Mouse (Mus musculus) MEL (cell line): ENCODE results near the gene Dhrs3. TPM values are rescaled to one million over a fixed set of nuclear protein-coding genes. Genes with fewer than 3 reads are reported as not detected.

Source experiments
- DNase-seq: peaks from one replicate; pipeline ENCODE4 v3.0.0; 2011; ENCODE audit warnings: low read depth, low spot score
- H3K27ac ChIP-seq: 2 replicates; pipeline ENCODE4 v1.5.1; 2012; ENCODE audit warnings: low read depth, mild to moderate bottlenecking, control low read depth, low read length, moderate library complexity; ENCODE audit not compliant: control insufficient read depth
- H3K27me3 ChIP-seq, 2 experiments: fragments of 150-350 bp in 1 of 2; sonication (generic) in 1 of 2; 2 replicates each; pipeline ENCODE4 v1.6.1; 2012; ENCODE audit warnings: low read length in 2 of 2, mild to moderate bottlenecking in 2 of 2, improper control_type of control experiment in 1 of 2, moderate library complexity in 1 of 2; ENCODE audit not compliant: insufficient read depth in 2 of 2, control insufficient read depth in 1 of 2
- H3K36me3 ChIP-seq, 2 experiments: 2 replicates each; pipeline ENCODE4 v1.6.1; 2012 to 2014; ENCODE audit warnings: low read length in 2 of 2, improper control_type of control experiment in 1 of 2, inconsistent platforms in 1 of 2, mild to moderate bottlenecking in 1 of 2; ENCODE audit not compliant: insufficient read depth in 2 of 2, control insufficient read depth in 1 of 2
- H3K4me1 ChIP-seq, 2 experiments: fragments of 150-350 bp in 1 of 2; sonication (generic) in 1 of 2; 2 replicates each; pipeline ENCODE4 v1.6.1; 2012; ENCODE audit warnings: low read length in 2 of 2, improper control_type of control experiment in 1 of 2, mild to moderate bottlenecking in 1 of 2; ENCODE audit not compliant: insufficient read depth in 2 of 2, control insufficient read depth in 1 of 2
- H3K4me3 ChIP-seq, 2 experiments: fragments of 150-350 bp in 1 of 2; sonication (generic) in 1 of 2; 2 replicates each; pipeline ENCODE4 v1.5.1; 2012; ENCODE audit warnings: low read depth in 2 of 2, low read length in 2 of 2, mild to moderate bottlenecking in 2 of 2, moderate library complexity in 2 of 2, control low read depth in 1 of 2, improper control_type of control experiment in 1 of 2; ENCODE audit not compliant: control insufficient read depth in 1 of 2, insufficient read depth in 1 of 2
- H3K79me2 ChIP-seq: 2 replicates; pipeline ENCODE4 v1.6.1; 2012; ENCODE audit warnings: mild to moderate bottlenecking, low read length, moderate library complexity; ENCODE audit not compliant: control insufficient read depth, poor library complexity, insufficient read depth
- H3K9ac ChIP-seq: 2 replicates; pipeline ENCODE4 v1.6.1; 2012; ENCODE audit warnings: low read depth, mild to moderate bottlenecking, control low read depth, low read length, moderate library complexity; ENCODE audit not compliant: control insufficient read depth, poor library complexity, severe bottlenecking
- H3K9me3 ChIP-seq: fragments of 150-350 bp; sonication (generic); replicated peaks from 2 replicates; pipeline ENCODE4 v1.6.1; 2012; ENCODE audit warnings: mild to moderate bottlenecking, low read length, improper control_type of control experiment, moderate library complexity; ENCODE audit not compliant: insufficient read depth
- CHD1 ChIP-seq: IDR thresholded peaks from 2 replicates; pipeline ENCODE4 v1.6.1; 2012; ENCODE audit warnings: low read depth, mild to moderate bottlenecking, inconsistent platforms, low read length, improper control_type of control experiment
- CHD2 ChIP-seq: IDR thresholded peaks from 2 replicates; pipeline ENCODE4 v1.6.1; 2011; ENCODE audit warnings: low read length, improper control_type of control experiment
- E2F4 ChIP-seq: IDR thresholded peaks from 2 replicates; pipeline ENCODE4 v1.6.1; 2011; ENCODE audit warnings: low read depth, low read length, improper control_type of control experiment, borderline replicate concordance
- ELF1 ChIP-seq: IDR thresholded peaks from 2 replicates; pipeline ENCODE4 v1.6.1; 2014; ENCODE audit warnings: low read depth, mild to moderate bottlenecking, inconsistent platforms, low read length, improper control_type of control experiment, moderate library complexity
- EP300 ChIP-seq, 2 experiments: IDR thresholded peaks; 2 replicates each; pipeline ENCODE4 v1.6.1; 2011; ENCODE audit warnings: improper control_type of control experiment in 2 of 2, low read length in 2 of 2, low read depth in 1 of 2, mild to moderate bottlenecking in 1 of 2
- HCFC1 ChIP-seq: IDR thresholded peaks from 2 replicates; pipeline ENCODE4 v1.6.1; 2012; ENCODE audit warnings: low read depth, mild to moderate bottlenecking, inconsistent platforms, low read length, improper control_type of control experiment, moderate library complexity
- JUND ChIP-seq: IDR thresholded peaks from 2 replicates; pipeline ENCODE4 v1.6.1; 2011; ENCODE audit warnings: low read depth, mild to moderate bottlenecking, improper control_type of control experiment, low read length
- MAX ChIP-seq: IDR thresholded peaks from 2 replicates; pipeline ENCODE4 v1.6.1; 2011; ENCODE audit warnings: low read length, improper control_type of control experiment
- MXI1 ChIP-seq: IDR thresholded peaks from 2 replicates; pipeline ENCODE4 v1.6.1; 2011; ENCODE audit warnings: mild to moderate bottlenecking, low read depth, low read length, improper control_type of control experiment
- MYB ChIP-seq: IDR thresholded peaks from 2 replicates; pipeline ENCODE4 v1.6.1; 2011; ENCODE audit warnings: mild to moderate bottlenecking, low read depth, low read length, improper control_type of control experiment
- MYC ChIP-seq: IDR thresholded peaks from 2 replicates; pipeline ENCODE4 v1.6.1; 2011; ENCODE audit warnings: low read depth, mild to moderate bottlenecking, low read length, improper control_type of control experiment, moderate library complexity
- NRF1 ChIP-seq: IDR thresholded peaks from 2 replicates; pipeline ENCODE4 v1.6.1; 2014; ENCODE audit warnings: low read depth, mild to moderate bottlenecking, inconsistent platforms, low read length, improper control_type of control experiment, moderate library complexity; ENCODE audit not compliant: poor library complexity, insufficient read depth, severe bottlenecking
- POLR2A ChIP-seq, 2 experiments: IDR thresholded peaks; 2 replicates each; pipeline ENCODE4 v1.6.1; 2011 to 2012; ENCODE audit warnings: low read length in 2 of 2, mild to moderate bottlenecking in 2 of 2, control low read depth in 1 of 2, improper control_type of control experiment in 1 of 2, low read depth in 1 of 2, moderate library complexity in 1 of 2; ENCODE audit not compliant: control insufficient read depth in 1 of 2, insufficient read depth in 1 of 2, poor library complexity in 1 of 2
- POLR2AphosphoS5 ChIP-seq: IDR thresholded peaks from 2 replicates; pipeline ENCODE4 v1.6.1; 2012; ENCODE audit warnings: low read depth, borderline replicate concordance, mild to moderate bottlenecking, inconsistent platforms, low read length, moderate library complexity, mixed read lengths
- SIN3A ChIP-seq: IDR thresholded peaks from 2 replicates; pipeline ENCODE4 v1.6.1; 2012; ENCODE audit warnings: low read length, improper control_type of control experiment, inconsistent platforms
- SMC3 ChIP-seq: IDR thresholded peaks from 2 replicates; pipeline ENCODE4 v1.6.1; 2011; ENCODE audit warnings: low read depth, low read length, improper control_type of control experiment
- TBP ChIP-seq: IDR thresholded peaks from 2 replicates; pipeline ENCODE4 v1.8.0; 2011; ENCODE audit warnings: low read depth, low read length, improper control_type of control experiment
- USF2 ChIP-seq, 2 experiments: IDR thresholded peaks; 2 replicates each; pipeline ENCODE4 v1.6.1; 2011 to 2012; ENCODE audit warnings: improper control_type of control experiment in 2 of 2, low read length in 2 of 2, borderline replicate concordance in 1 of 2, inconsistent platforms in 1 of 2, low read depth in 1 of 2, mild to moderate bottlenecking in 1 of 2; ENCODE audit not compliant: insufficient read depth in 1 of 2
- ZC3H11A ChIP-seq: IDR thresholded peaks from 2 replicates; pipeline ENCODE4 v1.6.1; 2012; ENCODE audit warnings: low read depth, mild to moderate bottlenecking, inconsistent platforms, low read length, improper control_type of control experiment
- ZKSCAN1 ChIP-seq: IDR thresholded peaks from 2 replicates; pipeline ENCODE4 v1.6.1; 2012; ENCODE audit warnings: low read depth, mild to moderate bottlenecking, inconsistent platforms, low read length, improper control_type of control experiment, moderate library complexity
- ZNF384 ChIP-seq: IDR thresholded peaks from 2 replicates; pipeline ENCODE4 v1.6.1; 2012; ENCODE audit warnings: low read depth, mild to moderate bottlenecking, inconsistent platforms, low read length, improper control_type of control experiment
- polyA plus RNA-seq, 2 experiments: library from polyadenylated mRNA; stranded (reverse) in 1 of 2; unstranded in 1 of 2; fragments of >175 nt in 1 of 2; fragments of >200 nt in 1 of 2; gene quantifications; 2 replicates each; pipeline versions ENCODE4 v1.2.1 to v1.2.4; 2012; ENCODE audit warnings: low replicate concordance in 2 of 2, low read depth in 1 of 2; ENCODE audit not compliant: insufficient read length in 2 of 2, insufficient read depth in 1 of 2, missing spikeins in 1 of 2
- total RNA-seq: library from RNA; depleted of rRNA; stranded (reverse); fragments of 300-350 nt; gene quantifications from 2 replicates; pipeline ENCODE4 v1.2.3, GENCODE M21; 2012

Gene Dhrs3
- total and polyA plus RNA-seq, 3 experiments, result 0.89 to 2.2 TPM; not detected in 1

DNA sequence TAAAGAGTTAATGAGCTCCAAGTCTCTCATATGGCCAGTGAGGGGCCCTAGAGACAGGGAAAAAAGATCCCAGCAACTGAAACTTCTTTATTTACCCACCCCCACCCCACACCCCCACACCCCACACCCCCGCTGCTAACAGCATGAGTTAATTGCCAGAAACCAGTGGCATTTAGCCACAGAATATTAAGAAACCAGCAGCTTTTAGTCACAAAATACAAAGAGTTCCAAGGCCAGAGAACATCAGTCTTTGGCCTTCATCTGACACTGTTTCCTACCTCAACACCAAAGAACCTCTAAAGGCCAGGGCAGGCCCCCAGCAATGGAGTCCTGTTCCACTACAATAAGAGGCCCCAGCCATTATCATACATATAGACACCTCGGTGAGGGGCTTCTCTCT, 11.3 kb upstream of the Dhrs3 start:
- no peaks in the 10 kb centered on the region for H3K79me2 ChIP-seq
- H3K27ac ChIP-seq, result no peak overlapping the region
- H3K27me3 ChIP-seq, result no peaks in the 10 kb centered on the region
- H3K36me3 ChIP-seq, result no peaks in the 10 kb centered on the region
- H3K4me3 ChIP-seq, result no peak overlapping the region
- H3K9me3 ChIP-seq, result no peaks in the 10 kb centered on the region
- H3K9ac ChIP-seq, result no peak overlapping the region
- DNase-seq, result no peak
- no peaks in the 10 kb centered on the region; a peak in 1 of 4 replicates for H3K4me1 ChIP-seq
- no peak for TF ChIP-seq ZC3H11A
- TF ChIP-seq MYC, result no peak
- TF ChIP-seq MXI1, result no peak
- TF ChIP-seq MYB, result no peak
- TF ChIP-seq TBP, result no peak
- no peak for TF ChIP-seq JUND
- no peak for TF ChIP-seq ZNF384
- TF ChIP-seq SIN3A, result no peak
- TF ChIP-seq POLR2AphosphoS5, result no peak

GRCm38 (mm10) chr4:144882881-144883331, 9.7 kb upstream of the Dhrs3 start:
- DNase-seq, result no peak
- no peaks in the 10 kb centered on the region for H3K27me3 ChIP-seq
- no peaks in the 10 kb centered on the region for H3K36me3 ChIP-seq
- no peaks in the 10 kb centered on the region; a peak in 1 of 4 replicates for H3K4me1 ChIP-seq
- TF ChIP-seq ELF1, result no peak
- no peak for TF ChIP-seq HCFC1
- TF ChIP-seq MAX, result no peak
- TF ChIP-seq MXI1, result no peak
- TF ChIP-seq EP300 (IDR thresholded peaks at IDR 0.05; ENCODE audit: low read depth in 1 of 2, low read length in 2 of 2), result no peak
- no peak for TF ChIP-seq CHD2
- TF ChIP-seq USF2 (IDR thresholded peaks at IDR 0.05; ENCODE audit: borderline replicate concordance in 1 of 2, insufficient read depth in 1 of 2, low read depth in 1 of 2, low read length in 2 of 2), result no peak
- TF ChIP-seq POLR2A (IDR thresholded peaks at IDR 0.05; ENCODE audit: control insufficient read depth in 1 of 2, insufficient read depth in 1 of 2, low read depth in 1 of 2, low read length in 2 of 2, poor library complexity in 1 of 2), result no peak
- no peak for TF ChIP-seq CHD1
- no peak for TF ChIP-seq NRF1
- TF ChIP-seq JUND, result no peak
- no peak for TF ChIP-seq E2F4
- TF ChIP-seq ZKSCAN1, result no peak
- no peak for TF ChIP-seq SMC3
- H3K79me2 ChIP-seq, result no peaks in the 10 kb centered on the region
- H3K9ac ChIP-seq, result no peak overlapping the region
- H3K4me3 ChIP-seq, result no peak overlapping the region
- H3K9me3 ChIP-seq, result no peaks in the 10 kb centered on the region
- H3K27ac ChIP-seq, result no peak overlapping the region
